Mouse (Mus musculus) thymus, adult 2 months (tissue): ENCODE measurements around the gene Eci1.
A peak's percentile ranks its signal among the peaks of the same experiment; 100 is the strongest.

Experiments
- CTCF ChIP-seq: fragments of 200-500 bp; IDR thresholded peaks from 2 replicates; pipeline ENCODE4 v1.5.1; 2012; ENCODE audit warnings: mild to moderate bottlenecking, control low read depth, low read length, moderate library complexity, borderline replicate concordance; ENCODE audit not compliant: control insufficient read depth, poor library complexity, insufficient read depth; ENCODE audit errors: extremely low read depth
- POLR2A ChIP-seq: fragments of 200-500 bp; IDR thresholded peaks from 2 replicates; pipeline ENCODE4 v1.6.1; 2012; ENCODE audit warnings: mild to moderate bottlenecking, low read length, control low read depth, moderate library complexity; ENCODE audit not compliant: control insufficient read depth, poor library complexity, insufficient read depth; ENCODE audit errors: extremely low read depth

DNA sequence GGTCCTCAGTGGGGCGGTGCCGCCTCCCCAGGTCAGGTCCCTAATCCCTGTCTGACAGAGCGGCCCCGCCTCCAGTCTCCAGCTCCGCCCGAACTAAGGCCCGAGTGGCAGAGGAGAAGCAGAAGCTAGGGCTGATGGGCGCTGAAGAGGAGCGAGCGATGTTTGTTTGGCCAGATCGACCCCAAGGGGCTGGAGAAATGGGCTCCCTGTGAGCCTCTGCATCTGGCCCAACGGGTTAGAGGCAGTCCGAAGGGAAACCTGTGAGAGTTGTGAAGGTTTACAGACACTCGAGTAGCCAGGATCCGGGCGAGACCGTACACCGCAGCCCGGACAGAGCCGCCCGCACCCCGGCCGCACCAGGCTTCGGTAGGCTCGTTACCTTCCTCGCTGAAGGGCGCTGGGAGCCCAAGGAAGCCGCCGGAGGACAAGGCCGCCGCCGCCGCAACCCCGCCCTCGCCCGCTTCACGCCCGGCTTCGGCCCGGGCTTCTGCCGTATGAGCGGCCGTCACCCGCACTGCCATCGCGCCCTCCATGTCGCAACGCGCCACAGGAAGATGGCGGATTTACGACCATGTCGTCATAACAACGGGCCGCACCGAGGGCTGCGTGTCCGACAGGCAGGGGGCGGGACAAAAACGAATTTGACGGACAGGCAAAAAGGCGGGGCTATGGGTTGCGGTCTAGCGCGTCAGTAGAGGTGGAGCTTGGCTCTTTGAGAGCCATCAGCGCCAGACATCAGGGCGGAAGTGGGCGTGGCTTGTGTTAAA is 28.5 kb downstream of the Eci1 start:
- TF ChIP-seq POLR2A, result peak; percentile 87
- TF ChIP-seq CTCF, result peak; percentile 56; the same call in 1 of the 2 replicates
